Mouse (Mus musculus): ENCODE data around the gene St7l.
"Not testable (repeated sequence)": the region's sequence is repeated elsewhere in the genome, so short reads cannot be mapped to it uniquely, and the experiment has no call there.

The St7l gene

DNA sequence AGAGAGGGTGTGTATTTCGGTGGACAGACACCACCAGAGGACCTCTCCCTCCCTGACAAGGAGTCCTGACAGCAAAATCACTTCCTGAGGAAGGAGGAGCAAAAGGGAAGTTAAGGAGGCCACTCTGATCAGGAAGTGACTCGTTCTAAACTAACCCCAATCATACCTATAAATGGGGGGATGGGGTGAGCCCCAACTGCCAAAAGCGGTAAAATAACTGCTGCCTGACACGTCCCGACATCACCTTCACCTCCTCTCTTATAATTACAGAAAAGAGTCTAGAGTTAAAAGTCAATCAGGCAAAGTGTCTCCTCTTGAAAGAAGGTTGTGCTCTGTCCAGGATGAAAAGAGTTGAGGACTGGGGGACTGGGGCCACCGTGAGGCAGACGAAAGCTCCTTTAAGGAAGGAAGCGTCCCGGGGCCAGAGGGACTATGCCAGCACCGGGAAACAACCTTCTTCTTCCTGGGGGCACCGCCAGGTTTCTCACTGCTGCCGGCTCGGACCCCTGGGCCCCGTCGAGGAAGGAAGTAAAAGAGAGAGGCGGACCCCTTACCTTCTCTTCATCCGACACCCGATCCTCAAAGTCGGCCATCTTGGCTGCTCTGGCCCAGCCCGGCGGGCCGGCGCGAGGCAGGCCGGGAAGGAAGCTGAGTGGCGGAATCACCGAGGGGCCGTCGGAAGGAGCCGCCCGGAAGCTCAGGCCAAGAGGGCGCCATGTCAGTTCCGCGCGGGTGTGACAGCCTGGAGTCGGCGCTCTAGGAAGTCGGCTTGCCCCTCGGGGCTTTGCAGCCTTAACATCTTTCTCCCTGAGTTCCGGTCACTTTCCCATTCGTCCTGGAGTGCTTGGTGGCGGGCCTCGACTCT is at the start of gene St7l, which contains the start of gene Capza1:
Gene St7l, plus strand, starts transcription at position 220 of the 865 bp plus-strand sequence.
Gene Capza1, minus strand, starts transcription at position 720 of the 865 bp plus-strand sequence.
- peak; percentile 93 for DNase-seq

DNA sequence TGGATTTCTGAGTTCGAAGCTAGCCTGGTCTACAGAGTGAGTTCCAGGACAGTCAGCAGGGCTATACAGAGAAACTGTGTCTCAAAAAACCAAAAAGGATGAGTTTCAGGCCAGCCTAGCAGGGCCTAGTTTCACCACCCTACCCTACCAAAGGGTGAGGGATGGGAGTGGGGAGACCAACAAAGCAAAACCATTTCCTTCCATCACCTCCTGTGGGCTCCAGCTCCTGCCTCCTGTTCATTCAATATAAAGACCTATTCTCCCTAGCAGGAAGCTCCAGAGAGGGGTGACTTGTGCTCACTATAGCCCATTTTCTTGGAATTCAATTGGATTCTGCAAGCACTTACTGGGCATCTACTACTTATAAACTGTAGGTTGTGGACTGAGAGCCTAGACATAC is 49.1 kb upstream of the St7l start:
- DNase-seq, result no peak

DNA sequence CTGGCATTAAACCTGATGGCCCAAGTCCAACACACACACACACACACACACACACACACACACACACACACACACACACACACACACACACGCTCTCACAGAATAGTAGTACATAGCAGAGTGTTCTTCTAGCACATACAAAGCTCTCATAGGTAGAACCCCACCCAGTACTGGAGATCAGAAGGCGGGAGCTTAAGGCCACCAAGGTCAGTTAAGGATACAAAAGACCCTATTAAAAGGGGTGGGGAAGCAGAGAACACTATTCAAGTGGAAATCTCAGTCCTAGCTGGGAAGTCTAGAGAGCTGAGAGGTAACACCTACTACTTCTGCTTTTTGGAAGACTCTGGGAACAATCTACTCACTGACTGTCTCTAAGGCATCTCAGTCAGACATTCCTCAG is 48.5 kb upstream of the St7l start:
- no peak for DNase-seq

DNA sequence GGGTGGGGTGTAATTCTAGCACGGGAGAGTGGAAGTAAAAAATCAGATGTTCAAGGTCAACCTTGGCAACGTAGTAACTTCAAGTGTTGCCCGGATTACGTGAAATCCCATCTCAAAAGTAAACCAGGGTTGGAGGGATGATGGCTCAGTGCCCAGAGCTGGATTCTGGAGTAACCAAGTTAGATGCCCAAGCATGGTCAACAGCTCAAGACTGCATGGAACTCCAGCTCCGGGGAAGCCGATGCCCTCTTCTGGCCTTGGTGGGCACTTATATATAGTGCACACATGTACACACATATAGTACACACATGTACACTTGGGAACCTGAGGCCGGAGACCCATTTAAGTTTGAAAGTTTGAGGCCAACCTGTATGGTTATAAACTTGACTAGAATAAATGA is 47.7 kb upstream of the St7l start:
- no peak for DNase-seq

DNA sequence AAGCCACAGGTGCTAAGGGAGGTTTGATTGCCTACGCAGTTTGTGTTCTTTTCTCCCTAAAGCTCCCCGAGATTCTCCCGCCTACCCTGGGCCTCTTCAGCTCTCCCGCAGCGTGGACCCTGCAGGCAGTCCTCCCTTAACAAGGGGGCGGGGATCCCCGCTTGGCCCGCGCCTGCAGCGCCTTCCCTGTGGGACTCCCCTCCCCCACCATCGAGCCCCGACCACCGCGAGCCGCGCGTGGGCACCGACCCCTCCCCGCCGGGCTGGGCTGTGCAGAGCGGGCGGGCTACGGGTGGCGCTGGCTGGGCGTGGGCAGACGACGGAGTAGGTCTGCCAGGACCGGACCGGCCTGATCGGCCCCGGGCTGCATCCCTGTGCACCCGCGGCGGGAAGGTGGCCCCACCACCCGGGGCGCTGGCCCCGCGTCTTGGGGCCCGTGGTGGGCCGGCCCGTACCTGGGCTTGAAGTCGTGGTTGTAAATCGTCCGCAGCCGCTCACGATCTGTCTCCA is 46.3 kb upstream of the St7l start:
- DNase-seq, result peak; percentile 51

DNA sequence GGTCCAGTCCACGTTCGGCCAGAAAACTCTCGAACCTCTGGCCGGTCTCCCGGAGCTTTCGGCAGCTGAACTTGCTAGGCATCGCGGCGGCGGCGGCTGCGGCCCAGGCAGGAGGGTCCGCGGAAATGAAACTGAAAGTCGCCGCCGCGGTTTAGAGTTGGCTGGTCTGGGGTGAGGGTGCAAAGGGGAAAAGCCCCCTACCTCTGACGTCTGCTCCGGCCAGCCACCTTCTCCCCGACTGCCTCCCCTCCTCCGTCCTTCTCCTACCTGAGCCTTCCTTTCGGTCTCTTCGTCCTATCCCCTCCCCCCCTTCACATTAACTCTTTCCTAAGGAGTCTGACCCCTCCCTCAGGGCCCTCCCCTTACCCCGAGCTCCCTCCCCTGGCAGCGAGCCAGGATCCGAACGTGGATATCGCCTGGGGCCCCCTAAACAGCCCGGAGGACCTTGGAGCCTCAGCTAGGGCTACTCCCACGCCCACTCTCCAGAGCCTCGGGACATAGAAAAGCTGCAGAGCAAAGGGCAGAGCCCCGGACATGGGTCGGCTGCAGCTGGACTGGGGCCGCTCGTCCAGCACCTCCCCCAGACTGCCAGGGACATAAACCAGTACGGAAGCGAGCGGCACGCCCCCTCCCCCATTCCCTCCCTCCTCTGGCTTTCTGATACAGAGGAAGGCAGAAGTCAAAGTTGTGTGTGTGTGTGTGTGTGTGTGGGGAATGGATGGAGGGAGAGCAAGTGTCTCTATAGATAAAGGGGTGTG is 45.6 kb upstream of the St7l start, which contains the start of gene Mov10:
Gene Mov10, minus strand, starts transcription at position 573 of the 758 bp plus-strand sequence.
- peak; percentile 75 for DNase-seq

DNA sequence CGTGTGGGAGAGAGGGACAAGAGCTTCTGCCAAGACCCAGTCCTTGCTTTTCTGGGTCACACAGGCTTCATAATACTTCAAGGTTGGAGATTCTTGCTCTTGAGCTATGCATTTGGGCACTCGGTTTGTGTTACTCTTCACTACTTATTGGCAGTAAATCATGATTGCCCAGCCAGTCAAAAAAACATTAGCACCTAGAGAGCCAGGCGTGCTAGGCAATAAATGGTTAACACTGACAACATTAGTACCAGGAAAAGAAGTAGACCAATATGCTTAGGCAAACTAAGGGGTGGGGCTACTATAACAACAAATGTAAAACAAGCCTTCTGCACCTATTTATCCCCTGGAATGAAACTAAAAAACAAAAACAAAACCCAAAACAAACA is 45.1 kb upstream of the St7l start:
- DNase-seq, result peak; percentile 26

DNA sequence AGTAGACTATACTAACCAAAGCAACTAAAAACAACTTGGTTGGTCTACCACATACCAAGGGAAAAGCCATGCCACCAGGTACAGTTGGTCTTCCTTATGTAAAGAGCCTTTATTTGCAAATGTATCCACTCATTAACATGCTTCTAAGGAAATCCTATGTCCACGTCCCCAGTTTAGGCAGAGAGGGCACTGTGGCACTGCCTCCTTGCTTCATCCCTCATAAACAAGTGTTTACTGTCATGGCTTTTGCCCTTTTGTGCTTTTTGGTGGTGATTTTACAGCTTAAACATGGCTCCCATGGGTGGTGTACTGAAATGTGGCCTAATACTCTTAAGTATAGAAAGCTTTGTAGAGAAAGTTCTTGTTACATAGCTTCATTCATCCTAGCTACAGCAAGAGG is 43.4 kb upstream of the St7l start:
- DNase-seq, result no peak

DNA sequence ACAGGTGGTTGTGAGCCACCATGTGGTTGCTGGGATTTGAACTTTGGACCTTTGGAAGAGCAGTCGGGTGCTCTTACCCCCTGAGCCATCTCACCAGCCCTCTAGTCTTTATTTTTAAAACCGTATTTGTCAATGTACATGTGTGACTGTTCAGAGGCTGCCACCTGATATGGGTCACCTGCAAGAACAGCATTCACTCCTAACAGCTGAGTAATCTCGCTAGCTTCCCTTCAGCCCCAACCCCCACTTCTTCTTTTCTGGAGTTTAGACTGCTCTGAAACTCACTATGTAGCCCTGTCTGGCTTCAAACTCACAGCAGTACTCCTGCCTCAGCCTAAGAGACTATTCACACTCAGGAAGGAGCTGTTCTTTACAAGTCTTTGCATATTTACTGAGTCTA is 41.4 kb upstream of the St7l start:
- no peak for DNase-seq

DNA sequence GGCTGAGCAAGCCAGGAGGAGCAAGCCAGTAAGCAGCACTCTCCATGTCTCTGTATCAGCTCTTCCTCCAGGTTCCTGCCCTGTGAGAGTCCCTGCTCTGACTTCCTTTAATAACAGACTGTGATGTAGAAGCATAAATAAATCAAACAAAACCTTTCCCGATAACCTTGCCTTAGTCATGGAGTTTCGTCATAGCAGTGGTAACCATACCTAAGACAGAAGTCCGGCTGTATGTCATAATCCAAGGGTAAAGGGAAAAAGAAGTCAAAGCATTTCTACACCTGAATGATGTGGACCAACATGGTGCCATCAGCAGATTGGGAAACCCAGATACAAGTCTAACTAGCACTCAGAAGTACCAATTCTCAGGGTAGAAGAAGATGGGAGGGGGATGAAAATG is 28.0 kb upstream of the St7l start:
- DNase-seq, result no peak

DNA sequence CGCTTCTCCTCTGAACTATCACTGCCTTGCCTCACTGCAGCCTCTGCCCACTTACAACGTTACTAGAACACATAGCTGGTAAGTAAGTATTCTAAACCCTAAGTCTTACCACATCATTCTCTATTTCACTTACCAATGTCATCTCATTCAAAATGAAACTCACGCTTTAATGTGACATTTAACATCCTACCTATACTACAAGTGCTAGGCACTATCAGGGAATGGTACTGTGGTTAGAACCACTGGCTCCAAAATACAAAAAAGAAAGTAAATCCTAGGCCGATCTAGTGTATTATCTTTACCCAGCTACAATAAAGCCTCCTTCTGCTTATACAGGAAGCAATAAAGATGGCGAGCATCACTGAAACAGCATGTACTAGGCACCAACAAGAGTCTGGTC is 22.8 kb upstream of the St7l start:
- DNase-seq, result no peak

DNA sequence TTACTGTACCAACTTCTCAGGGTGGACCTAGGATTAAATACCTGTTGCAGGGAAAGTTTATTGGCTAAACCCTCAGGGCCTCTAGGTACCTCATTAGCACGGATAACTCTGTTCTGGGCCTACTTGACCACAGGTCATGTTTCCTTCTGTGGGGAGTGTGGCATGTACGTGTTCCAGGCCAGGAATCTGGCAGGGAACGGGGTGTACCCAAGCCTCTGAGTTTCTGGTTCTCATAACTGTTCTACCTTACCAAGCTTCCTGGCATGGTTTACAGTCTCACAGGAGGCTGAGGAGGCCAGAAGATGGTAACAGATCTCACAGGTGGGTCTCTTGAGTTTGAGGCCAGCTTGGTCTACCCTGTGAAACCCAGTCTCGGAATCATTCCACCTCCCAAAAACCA is 17.2 kb upstream of the St7l start:
- no peak for DNase-seq

DNA sequence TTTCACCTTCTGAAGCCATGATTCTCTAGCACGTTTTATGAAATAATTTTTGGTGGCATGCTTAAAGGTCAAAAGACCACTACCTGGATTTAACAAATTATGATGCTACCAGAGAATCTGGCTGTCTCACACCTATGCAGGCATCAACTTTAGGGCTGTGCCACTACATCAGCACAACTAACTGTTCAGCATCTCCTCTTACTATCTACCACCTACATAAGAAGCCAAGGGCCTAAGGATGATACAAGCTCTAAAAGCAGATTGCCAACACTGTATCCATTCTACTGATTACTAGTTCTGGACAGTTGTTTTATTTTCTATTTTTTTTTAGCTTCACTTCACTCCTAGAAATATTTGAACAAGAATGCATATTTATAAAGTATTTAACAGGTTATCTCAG is 9.3 kb upstream of the St7l start:
- no peak for DNase-seq

DNA sequence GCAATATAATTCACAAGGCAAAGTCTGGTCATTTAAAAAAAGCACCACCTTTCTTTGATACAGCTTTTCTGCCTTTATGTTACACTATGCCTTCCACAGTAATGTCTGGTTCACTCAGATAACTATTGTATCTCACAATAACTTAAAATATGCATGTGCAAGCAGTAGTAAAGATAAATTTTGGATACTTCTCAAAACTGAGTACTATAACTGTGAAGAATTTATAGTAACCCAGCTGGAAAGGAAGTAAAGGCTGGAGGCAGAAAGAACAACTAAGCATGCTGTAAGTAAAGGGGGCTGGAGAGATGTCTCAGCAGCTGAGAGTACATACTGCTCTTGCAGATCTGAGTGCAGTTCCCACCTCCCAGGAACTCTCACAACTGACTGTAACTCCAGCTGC is 8.9 kb upstream of the St7l start:
- DNase-seq, result no peak

DNA sequence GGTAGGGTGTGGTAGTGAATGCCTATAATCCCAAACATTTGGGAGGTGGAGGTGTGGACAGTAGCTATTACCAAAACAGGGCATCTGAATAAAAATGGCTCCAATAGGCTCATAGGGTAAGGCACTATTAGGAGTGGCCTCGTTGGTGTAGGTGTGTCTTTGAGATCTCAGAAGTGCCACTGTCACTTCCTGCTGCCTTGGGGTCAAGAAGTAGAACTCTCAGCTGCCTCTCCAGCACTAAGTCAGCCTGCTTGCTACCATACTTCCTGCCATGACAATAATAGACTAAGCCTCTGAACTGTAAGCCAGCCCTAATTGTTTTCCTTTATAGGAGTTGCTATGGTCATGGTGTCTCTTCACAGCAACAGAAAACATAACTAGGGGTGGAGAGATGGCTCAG is 7.7 kb upstream of the St7l start:
- no peak for DNase-seq

DNA sequence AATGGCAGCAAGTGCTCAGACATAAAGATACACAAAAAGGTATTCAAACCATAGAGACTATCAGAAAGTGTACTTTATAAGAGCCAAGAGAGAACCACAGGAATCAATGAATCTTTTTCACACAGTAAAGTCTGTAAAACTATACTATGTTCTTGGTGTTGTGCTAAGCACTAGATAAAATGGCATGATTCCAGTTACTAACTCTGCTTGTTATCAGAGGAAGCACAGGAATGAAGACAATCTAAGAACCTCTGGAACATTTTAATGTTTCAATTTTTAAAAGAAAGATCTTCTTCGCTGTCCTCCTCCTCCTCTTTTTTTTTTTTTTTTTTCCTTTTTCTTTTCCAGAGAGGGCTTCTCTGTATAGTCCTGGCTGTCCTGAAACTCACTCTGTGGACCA is 5.2 kb upstream of the St7l start:
- no peak for DNase-seq

DNA sequence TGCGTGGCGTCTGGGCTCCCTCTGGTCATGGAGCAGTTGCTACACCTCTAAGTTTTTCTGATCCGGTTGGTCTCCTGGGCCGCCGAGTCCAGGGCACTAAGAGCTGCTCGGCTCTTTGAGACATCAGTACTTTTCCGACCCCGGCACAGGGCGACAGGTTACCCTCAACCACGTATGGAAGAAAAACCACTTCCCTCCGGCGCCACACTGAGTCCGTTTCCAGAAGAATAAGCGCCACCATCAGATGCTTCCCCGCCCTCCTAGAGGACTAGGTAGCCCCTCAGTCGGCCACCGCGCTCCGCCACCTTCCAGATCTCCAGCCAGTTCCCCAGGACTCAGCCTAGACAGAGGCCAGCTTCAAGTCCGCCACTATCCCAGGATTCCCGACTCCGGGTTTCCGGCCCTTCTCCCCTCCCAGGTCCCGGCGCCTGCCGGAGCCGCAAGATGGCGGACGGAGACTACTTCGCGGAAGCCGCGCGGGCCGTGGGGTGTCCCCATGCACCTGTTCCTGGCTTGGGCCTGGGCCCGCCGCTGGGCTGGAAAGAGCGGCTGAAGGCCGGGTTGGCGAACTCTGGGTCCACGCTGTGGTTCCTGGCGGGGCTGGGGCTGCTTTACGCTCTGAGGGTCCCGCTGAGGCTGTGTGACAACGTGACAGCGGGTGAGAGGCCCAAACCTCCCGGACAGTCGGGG is 991 bp downstream of the St7l start:
- peak; percentile 90 for DNase-seq

DNA sequence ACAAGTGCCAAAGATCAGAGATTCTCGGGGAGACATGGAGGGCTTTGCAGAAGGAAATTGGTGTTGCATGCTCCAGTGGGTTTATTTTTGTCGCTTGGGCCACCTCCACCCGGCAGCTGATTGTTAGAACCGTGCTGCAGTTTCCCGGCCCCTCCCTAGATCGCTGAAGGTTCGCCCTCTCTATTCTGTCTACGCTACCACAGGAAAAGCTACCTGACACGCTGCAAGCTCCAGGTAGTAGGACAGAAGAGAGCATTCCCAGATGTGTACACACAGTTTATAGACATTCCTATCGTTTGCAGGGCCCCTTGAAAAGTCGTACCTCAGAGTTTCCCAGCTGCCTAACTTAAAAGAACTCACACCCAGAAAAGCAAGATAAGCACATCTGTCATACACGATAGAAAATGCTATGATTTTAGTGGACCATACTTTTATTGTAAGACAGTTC is 1.6 kb downstream of the St7l start:
- DNase-seq, result peak; percentile 58

DNA sequence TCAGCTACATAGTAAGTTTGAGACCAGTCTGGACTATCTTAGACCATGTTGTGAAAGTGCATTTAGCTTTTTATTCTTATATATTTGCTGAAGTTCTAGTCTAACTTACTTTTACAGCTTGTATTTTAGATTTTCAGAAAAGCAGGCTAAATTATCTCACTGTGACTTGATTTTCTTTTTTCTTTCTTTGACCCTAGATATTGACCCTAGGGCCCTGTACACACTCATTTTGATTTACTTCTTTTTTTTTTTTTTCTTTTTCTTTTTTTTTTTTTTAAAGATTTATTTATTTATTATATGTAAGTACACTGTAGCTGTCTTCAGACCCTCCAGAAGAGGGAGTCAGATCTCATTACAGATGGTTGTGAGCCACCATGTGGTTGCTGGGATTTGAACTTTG is 2.9 kb downstream of the St7l start:
- DNase-seq, result not testable (repeated sequence)

DNA sequence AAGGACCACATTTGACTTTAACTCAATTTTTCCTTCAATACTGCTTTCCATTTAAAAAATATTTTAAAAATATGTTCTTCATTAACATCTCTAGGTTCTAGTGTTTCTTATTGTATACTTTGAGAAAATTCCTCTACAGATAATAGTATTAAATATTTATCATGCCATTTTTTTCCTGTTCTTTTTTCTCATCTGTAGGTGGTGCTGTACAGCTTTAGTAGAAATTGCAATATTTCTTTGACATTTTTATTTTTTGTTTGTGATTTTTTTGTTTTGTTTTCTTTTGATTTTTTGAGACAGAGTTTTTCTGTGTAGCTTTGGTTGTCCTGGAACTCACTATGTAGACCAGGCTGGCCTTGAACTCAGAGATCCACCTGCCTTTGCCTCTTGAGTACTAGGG is 5.8 kb downstream of the St7l start:
- no peak for DNase-seq

DNA sequence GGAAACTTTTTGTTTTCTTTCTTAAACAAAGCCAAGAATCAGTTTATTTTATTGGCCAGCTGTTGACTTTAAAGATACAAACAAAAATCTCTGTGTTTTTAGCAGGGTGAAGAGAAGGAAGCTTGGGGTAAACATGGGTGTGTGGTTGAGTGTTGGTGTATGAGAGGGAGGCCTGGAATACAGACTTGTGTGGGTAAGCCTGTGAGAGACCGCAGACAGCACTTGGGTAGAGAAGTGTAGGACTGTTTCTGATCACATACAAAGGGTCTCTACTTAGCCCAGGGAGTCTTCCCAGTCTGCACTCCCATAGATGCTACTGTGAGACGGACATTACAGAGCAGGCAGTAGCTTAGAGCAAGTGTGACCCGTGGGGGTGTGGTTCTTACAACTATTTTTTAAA is 24.8 kb downstream of the St7l start:
- peak; percentile 11 for DNase-seq

DNA sequence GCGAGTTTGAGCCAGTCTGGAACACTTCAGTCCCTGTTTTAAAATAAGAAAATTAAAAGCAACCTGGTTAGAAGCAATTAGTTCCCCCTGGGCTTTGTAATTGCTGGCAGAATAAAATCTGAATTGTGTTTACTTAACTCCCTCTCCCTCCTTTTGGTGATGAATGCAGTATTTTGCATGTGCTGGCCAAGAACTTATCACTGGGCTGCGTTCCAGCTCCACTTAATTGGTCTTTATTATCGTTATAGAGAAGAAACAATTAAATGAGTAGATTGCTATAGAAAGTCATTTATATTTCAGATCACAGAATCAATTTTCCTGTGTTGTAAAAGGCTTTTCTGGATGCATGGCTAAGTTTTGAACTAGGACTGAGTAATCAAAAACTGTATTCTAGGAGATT is 32.3 kb downstream of the St7l start:
- no peak for DNase-seq

DNA sequence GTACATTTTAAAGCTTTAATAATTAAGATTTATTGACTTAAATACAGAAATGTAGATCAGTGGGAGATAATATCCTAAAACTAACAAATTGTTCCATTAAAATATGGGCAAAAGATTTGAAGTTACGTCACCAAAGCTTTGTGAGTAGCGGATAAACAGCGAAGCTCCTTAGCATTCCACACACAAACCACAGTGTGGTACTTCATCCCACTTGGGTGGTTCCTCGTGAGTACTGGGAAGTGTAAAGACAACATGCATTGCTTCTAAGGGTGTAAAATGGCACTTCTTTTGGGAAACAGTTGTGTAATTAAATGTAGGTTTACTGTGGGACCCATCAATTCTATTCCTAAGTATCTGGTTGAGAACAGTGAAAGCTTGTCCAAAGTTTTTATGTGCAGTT is 37.3 kb downstream of the St7l start:
- peak; percentile 46 for DNase-seq
